Mouse (Mus musculus): ENCODE data around the gene Fam178b. TPM values are rescaled to one million over a fixed set of nuclear protein-coding genes. Genes with fewer than 3 reads are reported as not detected.

The Fam178b gene
- total and polyA plus RNA-seq, 2 experiments from 2014 or later, result 0.41 TPM; not detected in 1

DNA sequence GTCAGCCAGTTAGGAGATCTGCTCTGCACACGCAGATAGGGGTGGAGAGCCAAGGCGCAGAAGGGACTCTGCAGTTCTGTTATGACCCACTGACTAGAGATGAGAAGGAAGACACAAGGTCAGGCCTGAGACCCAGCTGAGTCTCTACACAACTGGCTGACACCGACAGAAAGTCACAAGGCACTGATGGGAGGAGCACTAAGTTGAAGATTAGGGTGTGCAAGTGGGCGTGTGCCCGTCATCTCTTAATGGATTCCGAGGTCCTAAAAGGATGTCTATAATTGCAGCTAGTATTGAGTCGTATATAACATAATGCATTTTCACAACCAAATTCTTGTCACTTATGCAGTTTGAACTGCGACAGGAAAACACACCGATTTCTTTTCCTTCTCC, 38.4 kb downstream of the Fam178b start:
- no peak for ATAC-seq
- Histone ChIP-seq H3K4me3 (ENCODE audit: low read length) (no peak overlapping the region), H3K27me3 (ENCODE audit: insufficient read depth, low read length) (no peaks in the 10 kb centered on the region), H3K9me3 (ENCODE audit: low read length) (no peaks in the 10 kb centered on the region), H3K36me3 (ENCODE audit: insufficient read depth, low read length) (no peaks in the 10 kb centered on the region), H3K27ac (no peak overlapping the region), H3K4me1 (ENCODE audit: insufficient read depth, low read length) (peaks cover 8% of the 10 kb centered on the region; the same call in 1 of the 2 replicates), H3K4me2 (ENCODE audit: low read depth, low read length) (no peak overlapping the region), H3K9ac (replicated peaks; ENCODE audit: low read length) (no peak overlapping the region)
- no peak for TF ChIP-seq CTCF (IDR thresholded peaks at IDR 0.05; ENCODE audit: low read depth)
- 90% methylated on average over 9 of the region's 9 CpGs for WGBS
- DNase-seq (ENCODE audit: low spot score), result no peak

- H3K4me2 ChIP-seq (ENCODE audit: low read depth, low read length), result no peak overlapping the region
- H3K27me3 ChIP-seq (ENCODE audit: insufficient read depth, low read length), result no peaks in the 10 kb centered on the region
- no peak overlapping the region for H3K4me3 ChIP-seq (ENCODE audit: low read length)
- TF ChIP-seq CTCF (IDR thresholded peaks at IDR 0.05; ENCODE audit: low read depth), result no peak
- H3K9ac ChIP-seq (replicated peaks; ENCODE audit: low read length), result no peak overlapping the region
- WGBS, result 87% methylated on average over 7 of the region's 7 CpGs
- H3K27ac ChIP-seq, result no peak overlapping the region
- no peak for ATAC-seq
- H3K36me3 ChIP-seq (ENCODE audit: insufficient read depth, low read length), result no peaks in the 10 kb centered on the region
- no peak for DNase-seq (ENCODE audit: low spot score)
- peaks cover 8% of the 10 kb centered on the region; the same call in 1 of the 2 replicates for H3K4me1 ChIP-seq (ENCODE audit: insufficient read depth, low read length)
- no peaks in the 10 kb centered on the region for H3K9me3 ChIP-seq (ENCODE audit: low read length)
Measured at GRCm38 (mm10) chr1:36643957-36644614, 38.9 kb downstream of the Fam178b start.

GRCm38 (mm10) chr1:36635826-36636485, 47.0 kb downstream of the Fam178b start:
- no peak for TF ChIP-seq CTCF (IDR thresholded peaks at IDR 0.05; ENCODE audit: low read depth)

GRCm38 (mm10) chr1:36634940-36635339, 48.0 kb downstream of the Fam178b start:
- 0 out of 2 replicates have a peak, but pooled peaks cover 8% of the 10 kb centered on the region for H3K4me1 ChIP-seq (ENCODE audit: insufficient read depth, low read length)
- DNase-seq (ENCODE audit: low spot score) (peak; percentile 77), ATAC-seq (peak; percentile 58; the same call in 1 of the 2 replicates)
- no peaks in the 10 kb centered on the region for H3K9me3 ChIP-seq (ENCODE audit: low read length)
- H3K27ac ChIP-seq, result no peak overlapping the region
- no peak overlapping the region for H3K9ac ChIP-seq (replicated peaks; ENCODE audit: low read length)
- no peaks in the 10 kb centered on the region for H3K27me3 ChIP-seq (ENCODE audit: insufficient read depth, low read length)
- H3K4me3 ChIP-seq (ENCODE audit: low read length), result no peak overlapping the region
- no peaks in the 10 kb centered on the region for H3K36me3 ChIP-seq (ENCODE audit: insufficient read depth, low read length)
- peak; percentile 96 for TF ChIP-seq CTCF (IDR thresholded peaks at IDR 0.05; ENCODE audit: low read depth)
- no peak overlapping the region for H3K4me2 ChIP-seq (ENCODE audit: low read depth, low read length)
- WGBS, result 19% methylated on average over 5 of the region's 5 CpGs

More at GRCm38 (mm10) chr1:36635826-36636485, 47.0 kb downstream of the Fam178b start:
- 0 out of 2 replicates have a peak, but pooled peaks cover 8% of the 10 kb centered on the region for H3K4me1 ChIP-seq (ENCODE audit: insufficient read depth, low read length)
- peak overlapping the region; percentile 74 for H3K27ac ChIP-seq
- H3K36me3 ChIP-seq (ENCODE audit: insufficient read depth, low read length), result no peaks in the 10 kb centered on the region
- WGBS, result 56% methylated on average over 2 of the region's 2 CpGs
- peak; percentile 10 for ATAC-seq
- H3K4me2 ChIP-seq (ENCODE audit: low read depth, low read length), result no peak overlapping the region
- no peak overlapping the region for H3K4me3 ChIP-seq (ENCODE audit: low read length)
- no peak for DNase-seq (ENCODE audit: low spot score)
- H3K9me3 ChIP-seq (ENCODE audit: low read length), result no peaks in the 10 kb centered on the region
- no peak overlapping the region for H3K9ac ChIP-seq (replicated peaks; ENCODE audit: low read length)
- no peaks in the 10 kb centered on the region for H3K27me3 ChIP-seq (ENCODE audit: insufficient read depth, low read length)

DNA sequence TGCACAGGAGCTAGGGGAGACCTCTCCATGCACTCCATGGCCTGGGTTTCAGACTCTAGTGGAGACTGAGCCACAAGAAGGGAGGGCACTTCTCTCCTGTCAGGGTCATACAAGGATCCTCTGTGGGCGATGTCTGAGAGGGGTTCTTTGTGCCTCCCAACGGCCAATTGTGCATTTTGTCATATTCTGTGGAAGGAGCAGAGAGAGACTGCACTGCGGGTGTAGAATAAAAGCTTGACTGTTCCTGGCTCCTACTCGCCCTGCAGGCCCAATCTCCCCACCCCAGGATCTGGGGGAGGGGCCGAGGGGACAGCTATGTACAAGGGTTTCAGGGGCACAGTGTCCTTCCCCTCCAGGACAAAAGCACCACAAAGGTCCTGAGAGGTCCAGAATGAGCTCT, 49.1 kb downstream of the Fam178b start:
- no peaks in the 10 kb centered on the region for H3K36me3 ChIP-seq (ENCODE audit: insufficient read depth, low read length)
- H3K9me3 ChIP-seq (ENCODE audit: low read length), result no peaks in the 10 kb centered on the region
- H3K4me1 ChIP-seq (ENCODE audit: insufficient read depth, low read length), result 0 out of 2 replicates have a peak, but pooled peaks cover 8% of the 10 kb centered on the region
- DNase-seq (ENCODE audit: low spot score), result no peak
- no peaks in the 10 kb centered on the region for H3K27me3 ChIP-seq (ENCODE audit: insufficient read depth, low read length)
- H3K4me3 ChIP-seq (ENCODE audit: low read length), result no peak overlapping the region
- 0 out of 2 replicates have a peak overlapping the region, but pooled peaks have one; percentile 20 for H3K27ac ChIP-seq
- 50% methylated on average over 5 of the region's 5 CpGs for WGBS
- TF ChIP-seq CTCF (IDR thresholded peaks at IDR 0.05; ENCODE audit: low read depth), result no peak
- H3K4me2 ChIP-seq (ENCODE audit: low read depth, low read length), result no peak overlapping the region
- H3K9ac ChIP-seq (replicated peaks; ENCODE audit: low read length), result no peak overlapping the region
- ATAC-seq, result 0 out of 2 replicates have a peak, but pooled peaks have one; percentile 6

- DNase-seq (ENCODE audit: low spot score), result no peak
- no peak for TF ChIP-seq CTCF (IDR thresholded peaks at IDR 0.05; ENCODE audit: low read depth)
- Histone ChIP-seq H3K27me3 (ENCODE audit: insufficient read depth, low read length) (no peaks in the 10 kb centered on the region), H3K9ac (replicated peaks; ENCODE audit: low read length) (no peak overlapping the region), H3K4me1 (ENCODE audit: insufficient read depth, low read length) (0 out of 2 replicates have a peak, but pooled peaks cover 10% of the 10 kb centered on the region), H3K4me3 (ENCODE audit: low read length) (no peak overlapping the region), H3K9me3 (ENCODE audit: low read length) (no peaks in the 10 kb centered on the region), H3K36me3 (ENCODE audit: insufficient read depth, low read length) (no peaks in the 10 kb centered on the region), H3K27ac (no peak overlapping the region), H3K4me2 (ENCODE audit: low read depth, low read length) (no peak overlapping the region)
- ATAC-seq, result no peak
- 88% methylated on average over 1 of the region's 1 CpGs for WGBS
Measured at GRCm38 (mm10) chr1:36632846-36633245, 50.1 kb downstream of the Fam178b start.
